Mouse (Mus musculus) mouse trophoblast stem cell (cell line): Measurements from ENCODE around the gene Zfp93.

Experiments used
- in situ Hi-C, 2 experiments: fragments of 300-500 bp; cut with MseI, MboI; formaldehyde crosslinking; loops; 2 replicates in 1 of 2; 3 replicates in 1 of 2; pipeline ENCODE4 v1.15.1; 2025

Zfp93 gene

DNA sequence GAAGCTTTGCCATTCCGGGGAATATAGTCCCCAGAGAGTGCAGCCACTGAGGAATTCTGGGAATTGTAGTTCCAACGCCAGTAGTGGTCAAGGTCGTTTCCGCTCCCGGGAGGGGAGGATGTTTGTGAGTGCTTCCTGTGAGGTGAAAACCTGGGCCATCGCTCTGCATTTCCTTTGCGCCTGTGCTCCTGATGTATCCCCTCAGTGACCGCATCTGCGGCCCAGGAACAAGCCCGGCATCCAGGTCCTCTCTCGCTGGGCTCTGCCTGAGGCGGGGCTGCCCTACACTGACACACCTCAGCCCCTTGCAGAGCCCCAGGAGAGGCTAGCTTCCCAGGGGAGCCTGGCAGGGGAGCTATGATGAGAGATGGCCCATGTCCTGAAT, at the start of gene Zfp93:
Gene Zfp93, plus strand, starts transcription at position 133 of the 385 bp plus-strand sequence.
- in situ Hi-C loops: no loop called here

DNA sequence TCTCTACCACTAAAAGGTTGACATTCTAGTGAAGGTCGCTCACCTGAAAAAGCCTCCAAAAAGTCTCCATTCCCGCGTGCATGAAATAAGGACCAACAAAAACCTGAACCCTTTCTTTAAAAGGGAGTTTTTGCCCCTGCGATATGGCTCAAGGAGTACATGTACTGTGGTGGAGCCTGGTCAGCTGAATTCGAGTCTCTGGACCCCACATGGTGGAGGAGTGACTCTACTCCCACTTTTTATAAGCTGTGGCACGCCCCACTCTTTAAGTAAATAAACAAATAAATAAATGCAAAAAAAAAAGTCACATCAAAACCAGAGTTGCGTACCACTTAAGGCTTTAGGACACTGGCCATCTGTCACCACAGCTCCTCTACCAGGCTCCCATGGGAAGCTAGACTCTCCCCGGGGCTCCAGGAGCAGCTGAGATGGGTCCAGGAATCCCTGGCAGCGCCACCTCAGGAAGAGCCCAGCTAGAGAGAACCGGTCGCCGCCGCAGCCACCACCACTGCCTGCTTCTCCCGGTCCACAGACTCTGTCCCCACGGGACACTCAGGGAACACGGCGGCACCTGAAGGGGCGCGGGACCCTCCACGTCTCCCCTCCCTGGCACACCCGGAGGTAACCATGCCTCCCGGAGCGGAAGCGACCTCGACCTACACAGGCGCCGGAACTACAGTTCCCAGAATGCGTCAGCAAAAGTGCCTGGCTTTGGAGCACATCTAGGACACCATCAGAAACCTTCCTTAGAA, 33.0 kb upstream of the Zfp93 start, which contains the start of gene Zfp109:
Gene Zfp109, minus strand, starts transcription at position 521 of the 752 bp plus-strand sequence.
- in situ Hi-C loops: no loop called here

DNA sequence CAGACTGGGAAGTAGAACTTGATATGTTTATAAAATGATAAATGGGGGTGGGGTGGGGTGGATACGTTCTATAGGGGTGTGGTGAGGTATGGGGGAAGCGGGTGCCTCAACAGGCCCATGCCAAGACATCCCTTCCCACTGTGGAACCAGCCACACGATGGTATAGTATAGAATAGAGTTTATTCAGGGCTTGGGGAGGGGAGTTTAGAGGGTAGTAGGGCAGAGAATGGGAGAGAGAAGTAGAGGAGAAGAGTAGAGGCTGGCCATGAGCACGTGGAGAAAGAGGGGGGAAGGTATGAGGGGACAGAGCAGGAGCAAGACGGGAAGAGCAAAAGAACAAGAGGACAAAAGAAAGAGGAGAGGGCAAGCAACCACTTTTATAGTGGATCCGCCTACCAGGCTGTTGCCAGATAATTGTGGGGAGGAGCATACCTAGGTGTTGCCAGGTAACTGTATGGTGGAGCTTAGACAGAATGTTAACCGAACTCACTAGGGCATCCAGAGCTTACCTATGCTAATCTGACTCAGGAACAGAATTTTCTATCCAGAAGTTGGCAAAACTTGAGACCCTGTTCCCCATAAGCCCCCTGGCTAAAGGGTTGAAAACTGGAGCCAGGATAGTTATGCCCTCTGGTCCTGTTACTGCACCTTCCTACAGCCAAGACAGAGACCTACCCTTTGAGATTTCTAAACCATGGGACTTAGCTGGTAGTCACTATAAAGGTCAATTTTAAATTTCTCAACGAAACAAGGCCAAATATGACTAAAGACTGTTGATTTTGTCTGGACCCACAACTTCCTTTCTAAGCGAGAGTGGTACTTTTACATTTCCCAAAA, 16.2 kb upstream of the Zfp93 start:
- in situ Hi-C loops: no loop called here

DNA sequence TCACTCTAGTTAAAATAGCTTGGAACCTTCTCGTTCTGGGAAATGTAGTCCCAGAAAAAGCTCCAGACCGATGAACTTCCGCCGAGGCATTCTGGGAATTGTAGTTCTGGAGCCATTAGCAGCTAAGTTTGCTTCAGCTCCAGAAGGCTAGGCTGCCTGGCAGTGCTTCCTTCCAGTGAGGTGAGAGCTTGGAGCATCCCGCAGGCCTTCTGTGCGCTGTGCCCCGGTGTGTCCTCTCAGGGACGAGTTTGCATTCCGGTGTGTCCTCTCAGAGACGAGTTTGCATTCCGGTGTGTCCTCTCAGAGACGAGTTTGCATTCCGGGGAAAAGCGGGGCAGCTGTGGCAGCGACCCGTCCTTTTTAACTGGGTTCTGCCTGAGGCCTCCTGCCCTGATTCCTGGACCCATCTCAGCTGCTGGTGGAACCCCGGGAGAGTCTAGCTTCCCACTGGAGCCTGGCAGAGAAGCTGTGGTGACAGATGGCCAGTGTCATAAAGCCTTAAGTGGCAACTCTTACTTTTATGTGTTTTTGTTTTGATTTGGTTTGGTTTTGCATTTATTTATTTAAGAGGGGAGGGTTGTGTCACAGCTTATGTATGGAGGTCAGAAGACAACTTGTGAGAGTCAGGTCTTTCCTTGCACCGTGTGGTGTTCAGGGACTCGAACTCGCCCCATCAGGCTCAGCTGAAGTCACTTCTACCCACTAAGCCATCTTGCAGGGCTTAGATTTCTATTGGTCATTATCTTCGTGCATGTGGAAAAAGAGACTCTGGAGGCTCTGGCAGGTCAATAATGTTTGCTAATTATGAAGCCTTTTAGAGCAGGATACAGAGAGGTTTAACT, 15.4 kb upstream of the Zfp93 start, which contains the start of gene Zfp108:
Gene Zfp108, plus strand, starts transcription at position 162 of the 842 bp plus-strand sequence.
- in situ Hi-C loops: no loop called here

DNA sequence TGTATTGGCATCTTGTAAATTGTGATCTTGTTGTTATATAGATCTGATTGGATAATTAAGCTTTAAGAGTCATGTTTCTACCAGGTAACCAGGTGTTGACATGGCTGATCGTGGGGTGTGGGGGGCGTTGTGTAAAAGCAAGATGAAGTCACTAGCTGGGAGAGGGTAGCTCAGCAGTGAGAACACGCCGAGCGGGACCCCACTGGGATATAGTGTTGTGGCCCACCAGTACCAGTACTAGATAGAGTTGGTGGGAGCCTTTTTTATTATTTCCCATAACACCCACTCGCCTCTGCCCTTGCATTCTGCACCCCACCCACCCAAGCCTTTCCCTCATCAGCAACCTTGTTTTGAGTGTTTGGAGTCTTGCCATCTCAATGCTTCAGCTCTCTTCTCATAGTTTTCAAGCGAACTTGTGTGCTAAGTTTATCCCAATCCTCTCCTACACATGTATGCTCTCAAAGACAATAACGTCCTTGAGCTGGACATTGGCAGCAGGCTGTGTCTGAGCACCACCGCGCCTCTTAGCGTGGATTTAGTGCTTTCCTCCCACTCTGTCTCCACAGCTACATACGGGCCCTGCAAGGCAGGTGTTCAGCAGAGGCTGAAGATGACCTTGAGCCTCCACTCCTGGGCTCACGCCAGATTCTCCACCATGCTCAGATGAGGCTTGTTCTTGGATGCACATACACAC, 10.8 kb upstream of the Zfp93 start:
- in situ Hi-C loops: no loop called here

DNA sequence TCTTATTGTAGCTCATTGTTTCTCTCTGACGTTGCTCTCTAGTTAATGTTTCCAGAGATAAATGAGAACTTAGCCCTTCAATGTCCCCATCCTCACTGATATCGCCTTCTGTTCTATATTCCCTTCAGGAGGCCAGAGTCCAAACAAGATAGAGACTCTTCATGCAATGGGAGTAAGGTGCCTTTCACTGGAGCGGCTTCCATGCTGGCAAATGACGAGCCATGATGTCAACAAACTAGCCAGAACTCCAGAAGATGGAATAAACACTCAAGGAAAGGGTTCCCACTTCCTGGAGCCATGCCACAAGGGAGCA, 10.3 kb upstream of the Zfp93 start:
- in situ Hi-C loops: no loop called here

DNA sequence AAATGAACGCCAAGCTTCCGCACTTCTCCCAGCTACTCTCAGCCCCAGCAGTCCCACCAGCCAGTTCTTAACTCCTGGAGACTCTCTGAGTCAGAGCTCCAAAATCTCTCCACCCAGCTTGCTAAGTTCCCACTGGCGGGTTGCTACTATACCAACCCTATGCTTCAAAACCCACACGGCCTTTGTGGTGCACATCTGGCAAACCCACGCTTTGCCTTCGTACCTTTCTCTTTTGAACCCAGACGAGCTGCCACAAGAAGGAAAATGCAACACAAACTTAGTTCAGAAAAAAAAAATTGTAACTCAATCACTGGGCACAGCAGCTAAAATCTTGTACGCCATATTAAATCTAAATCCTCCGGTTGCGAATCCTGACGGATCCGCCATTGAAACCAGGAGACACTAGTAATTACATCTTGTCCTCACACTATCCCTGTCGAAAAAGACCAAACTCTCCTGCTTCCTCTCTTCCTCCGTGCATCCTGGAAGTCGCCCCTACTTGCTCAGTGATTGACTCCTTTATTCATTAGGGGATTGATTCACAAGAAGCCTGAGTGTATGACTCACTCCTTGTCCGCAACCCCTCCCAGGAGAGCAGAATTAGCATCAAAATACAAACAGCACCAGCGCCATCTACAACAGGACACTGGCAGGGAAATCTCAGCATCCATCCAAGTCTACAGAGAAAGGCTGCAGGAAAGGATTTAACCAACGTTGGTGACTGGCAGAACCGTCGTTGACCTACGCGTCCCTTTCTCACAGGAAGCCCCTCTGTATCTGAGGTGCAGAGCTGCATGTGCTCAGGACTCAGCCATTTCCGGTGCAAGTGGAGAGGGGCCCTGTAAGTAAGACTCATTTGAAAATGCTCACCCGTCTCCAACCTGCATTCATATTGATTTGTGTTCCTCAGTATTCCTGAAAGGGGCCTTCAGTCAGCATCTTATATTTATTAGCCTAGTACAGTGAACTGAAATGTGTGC, 1.8 kb upstream of the Zfp93 start:
- in situ Hi-C loops: no loop called here

DNA sequence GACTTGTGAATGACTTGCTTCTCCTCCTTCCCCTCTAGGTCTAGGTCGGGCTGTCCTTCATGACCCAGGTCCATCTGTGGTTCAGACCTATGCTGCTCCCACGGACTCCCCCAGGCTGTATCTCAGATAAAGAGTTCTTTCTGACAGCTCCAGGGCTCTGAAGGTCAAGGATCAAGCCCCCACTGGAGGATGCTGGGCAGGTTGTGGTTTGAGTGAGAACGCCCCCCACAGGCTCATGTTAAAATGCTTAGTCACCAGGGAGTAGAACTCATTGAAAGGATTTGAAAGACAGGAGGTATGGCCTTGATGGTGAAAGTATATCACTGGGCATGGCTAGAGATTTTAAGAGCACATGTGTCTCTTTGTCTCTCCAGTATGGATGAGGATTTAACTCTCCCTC, 964 bp upstream of the Zfp93 start:
- in situ Hi-C loops: no loop called here

DNA sequence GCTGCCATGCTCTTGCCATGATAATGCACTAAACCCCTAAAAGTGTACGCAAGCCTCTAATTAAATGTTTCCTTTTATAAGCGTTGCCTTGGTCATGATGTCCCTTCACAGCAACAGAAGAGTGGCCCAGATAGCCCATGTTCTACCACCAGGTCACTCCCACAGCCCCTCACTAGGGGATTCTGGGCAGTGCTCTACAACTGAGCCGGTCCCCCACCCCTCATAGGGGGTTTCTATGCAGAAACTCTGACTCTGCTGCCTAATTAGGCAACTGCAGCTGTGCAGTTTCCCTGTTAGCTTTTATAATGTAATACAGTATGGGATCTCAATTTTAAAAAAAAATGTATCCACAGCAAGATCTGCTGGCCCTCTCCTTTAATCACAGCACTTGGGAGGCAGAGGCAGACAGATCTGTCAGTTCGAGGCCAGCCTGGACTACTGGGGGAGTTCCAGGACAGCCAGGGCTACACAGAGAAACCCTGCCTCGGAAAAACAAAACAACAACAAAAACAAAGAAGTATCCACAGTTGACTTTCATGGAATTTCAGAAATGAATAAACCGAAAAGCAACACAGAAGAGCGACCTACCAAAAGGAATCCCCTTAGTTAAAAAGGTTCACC, 443 bp upstream of the Zfp93 start:
- in situ Hi-C loops: no loop called here

DNA sequence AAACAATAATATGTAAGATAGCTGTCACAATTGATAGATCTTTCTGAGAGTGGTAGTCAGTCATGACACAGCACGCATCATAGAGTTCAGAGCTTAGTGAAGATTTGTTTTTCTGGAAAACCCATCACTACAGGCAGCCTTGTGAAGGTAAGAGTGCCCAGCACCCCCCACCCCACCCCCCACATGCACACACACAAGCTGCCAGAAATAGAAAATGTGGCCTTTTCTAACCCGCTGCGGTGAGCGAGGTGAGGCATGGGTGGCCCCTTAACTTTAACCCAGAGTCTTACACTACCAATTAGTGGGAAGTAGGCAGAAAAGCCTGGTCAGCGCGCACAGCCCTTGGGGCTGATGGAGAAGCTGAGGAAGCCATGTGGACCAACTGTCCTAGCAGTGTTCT, 971 bp downstream of the Zfp93 start:
- in situ Hi-C loops: no loop called here

DNA sequence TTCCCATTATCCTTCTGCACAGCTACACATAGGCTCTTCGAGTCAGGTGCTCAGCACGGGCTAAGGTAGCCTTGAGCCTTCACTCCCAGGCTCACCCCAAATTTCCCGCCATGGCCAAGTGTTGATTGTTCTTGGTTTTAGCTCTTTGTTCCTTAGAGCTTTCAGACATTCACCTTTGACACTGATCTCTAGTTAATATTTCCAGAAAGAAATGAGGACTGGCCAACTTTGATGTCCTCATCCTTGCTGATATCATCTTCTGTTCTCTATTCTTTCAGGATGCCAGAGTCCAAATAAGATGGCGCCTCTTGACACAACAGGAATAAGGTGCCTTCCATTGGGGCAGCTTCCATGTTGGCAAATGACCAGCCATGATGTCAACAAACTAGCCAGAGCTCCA, 4.2 kb downstream of the Zfp93 start:
- in situ Hi-C loops: no loop called here

DNA sequence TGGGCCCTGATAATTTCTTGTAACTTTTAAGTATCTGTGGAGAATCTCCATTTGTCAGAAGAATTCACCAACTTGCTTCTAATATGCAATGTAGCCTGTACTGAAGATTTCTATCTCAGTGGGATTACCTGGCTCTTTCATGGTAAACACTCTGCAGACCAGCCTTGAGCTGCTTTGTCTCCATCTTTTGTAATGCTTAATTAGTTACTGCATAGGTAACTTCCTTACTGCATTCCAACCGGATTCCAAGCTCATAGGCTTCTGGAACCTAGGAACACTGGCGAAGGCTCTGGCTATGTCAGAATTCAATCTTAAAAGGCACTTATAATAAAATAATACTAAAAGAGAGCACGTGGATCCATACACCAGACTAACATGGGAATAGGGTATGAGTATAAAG, 8.6 kb downstream of the Zfp93 start:
- in situ Hi-C loops: loop anchor here (25.0 kb wide), 1 partner anchor 316 kb away; the partner anchor contains the start of genes Vmn1r180 (in 2 of the 2) and Vmn1r181 (in 2 of the 2)

DNA sequence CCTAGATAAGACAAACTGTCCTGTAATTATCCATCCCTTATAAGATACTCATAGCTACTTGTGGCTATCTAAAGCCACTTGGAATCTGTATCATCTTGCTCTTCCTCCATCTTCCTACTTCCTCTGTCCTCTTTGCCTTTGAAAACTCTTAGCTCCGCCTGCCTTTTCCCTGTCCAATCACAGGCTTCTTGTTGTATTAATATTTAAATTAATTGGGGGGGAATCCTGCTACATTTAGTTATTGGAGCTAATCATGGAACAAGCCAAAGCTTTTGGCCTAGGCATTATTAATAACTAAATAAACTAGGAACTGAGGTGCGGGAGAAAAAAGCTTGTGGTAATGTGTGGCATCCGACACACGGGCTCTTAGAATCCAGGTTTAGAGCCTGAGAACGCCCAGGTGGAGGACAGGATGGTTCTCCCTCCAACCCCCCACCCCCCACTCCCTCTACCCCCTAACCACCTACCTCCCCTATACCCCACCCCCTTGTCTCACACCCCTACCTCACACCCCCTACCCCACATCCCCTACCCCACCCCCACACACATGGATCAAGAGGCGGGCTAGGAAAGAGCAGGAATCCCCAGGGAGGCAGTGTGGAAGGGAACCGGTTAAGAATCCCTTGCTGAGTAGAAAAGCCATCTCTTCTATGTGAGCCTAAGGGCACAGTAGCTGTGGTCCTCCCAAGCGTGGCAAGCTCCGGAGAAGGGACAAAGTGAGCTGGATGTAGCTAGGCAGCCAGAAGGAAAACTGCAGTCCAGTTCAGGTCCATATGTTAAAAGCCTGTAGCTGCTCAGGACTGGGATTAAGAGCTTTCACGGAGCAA, 10.0 kb downstream of the Zfp93 start:
- in situ Hi-C loops: loop anchor here (5.0 to 25.0 kb wide), 2 partner anchors 123 to 318 kb away; partner anchors contain the start of genes Vmn1r180 (in 2 of the 2) and Vmn1r181 (in 2 of the 2)

DNA sequence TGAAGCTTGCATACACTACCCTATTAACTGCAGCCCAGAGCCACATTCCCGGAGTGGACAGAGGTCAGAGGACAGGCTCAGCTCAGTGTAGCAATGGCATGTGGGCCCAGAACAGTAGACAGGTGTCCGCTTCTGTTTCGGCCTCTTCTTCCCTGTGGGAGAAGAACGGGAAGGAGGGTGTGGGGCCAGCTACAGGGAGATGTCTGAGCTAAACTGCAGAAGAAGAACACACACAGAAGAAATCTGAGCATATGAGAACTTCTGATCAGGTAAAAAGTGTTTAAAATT, 10.6 kb downstream of the Zfp93 start:
- in situ Hi-C loops: loop anchor here (5.0 to 25.0 kb wide), 2 partner anchors 124 to 319 kb away; partner anchors contain the start of genes Vmn1r180 (in 2 of the 2) and Vmn1r181 (in 2 of the 2)

DNA sequence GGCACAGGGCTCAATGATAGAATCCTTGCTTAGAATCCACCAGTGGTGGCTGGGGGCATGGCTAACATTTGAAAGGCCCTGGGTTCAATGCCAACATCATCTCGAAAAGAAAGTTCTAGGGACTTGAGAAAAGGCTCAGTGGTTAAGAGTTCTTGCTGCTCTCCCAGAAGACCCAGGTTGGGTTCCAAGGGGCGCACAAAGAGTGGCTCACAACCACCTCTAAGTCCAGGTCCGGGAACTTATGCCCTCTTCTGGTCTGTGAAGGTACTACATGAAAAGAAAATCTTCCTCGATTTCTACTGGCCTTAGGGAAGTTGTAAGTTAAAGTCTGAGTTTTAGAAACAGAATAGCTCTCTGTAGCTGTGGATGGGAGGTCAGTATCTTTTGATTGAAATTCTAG, 15.9 kb downstream of the Zfp93 start:
- in situ Hi-C loops: loop anchor here (5.0 to 25.0 kb wide), 2 partner anchors 134 to 324 kb away; partner anchors contain the start of genes Vmn1r180 (in 2 of the 2) and Vmn1r181 (in 2 of the 2)

DNA sequence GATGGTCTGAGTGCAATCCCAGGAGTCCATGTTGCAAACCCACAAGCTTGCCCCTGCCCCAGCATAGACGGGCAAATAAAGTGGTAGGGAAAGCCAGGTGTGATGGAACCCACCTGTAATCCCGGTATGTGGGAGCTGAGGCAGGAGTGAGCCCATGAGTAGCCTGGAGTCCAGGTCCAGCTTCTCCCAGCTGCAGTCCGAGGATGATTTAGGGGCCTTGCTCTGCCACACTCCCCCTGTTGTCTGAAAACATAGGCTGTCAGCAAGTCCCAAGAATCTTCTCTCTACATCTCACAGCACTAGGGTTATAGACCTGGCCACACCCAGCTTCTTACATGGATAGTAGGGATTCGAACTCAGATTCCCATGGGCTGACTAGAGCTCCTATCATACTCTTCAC, 16.7 kb downstream of the Zfp93 start:
- in situ Hi-C loops: loop anchor here (5.0 to 25.0 kb wide), 2 partner anchors 135 to 325 kb away; partner anchors contain the start of genes Vmn1r180 (in 2 of the 2) and Vmn1r181 (in 2 of the 2)

DNA sequence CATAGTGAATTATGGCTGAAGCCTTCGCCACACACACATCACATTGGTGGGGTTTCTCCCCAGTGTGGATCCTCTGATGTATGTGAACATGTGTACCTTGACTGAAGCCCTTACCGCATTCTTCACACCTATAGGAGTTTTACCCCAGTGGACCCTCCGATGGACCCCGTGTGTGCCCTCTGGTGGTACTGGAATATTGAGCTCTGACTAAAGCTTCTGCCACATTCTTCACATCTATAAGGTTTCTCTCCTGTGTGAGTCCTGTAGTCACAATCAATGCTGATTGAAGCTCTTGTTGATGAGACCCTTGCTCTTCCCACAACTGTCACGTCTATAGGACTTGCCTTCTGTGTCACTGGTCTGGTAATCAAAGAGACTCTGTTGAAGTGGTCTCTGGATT, 17.4 kb downstream of the Zfp93 start:
- in situ Hi-C loops: loop anchor here (5.0 to 25.0 kb wide), 2 partner anchors 135 to 325 kb away; partner anchors contain the start of genes Vmn1r180 (in 2 of the 2) and Vmn1r181 (in 2 of the 2)

DNA sequence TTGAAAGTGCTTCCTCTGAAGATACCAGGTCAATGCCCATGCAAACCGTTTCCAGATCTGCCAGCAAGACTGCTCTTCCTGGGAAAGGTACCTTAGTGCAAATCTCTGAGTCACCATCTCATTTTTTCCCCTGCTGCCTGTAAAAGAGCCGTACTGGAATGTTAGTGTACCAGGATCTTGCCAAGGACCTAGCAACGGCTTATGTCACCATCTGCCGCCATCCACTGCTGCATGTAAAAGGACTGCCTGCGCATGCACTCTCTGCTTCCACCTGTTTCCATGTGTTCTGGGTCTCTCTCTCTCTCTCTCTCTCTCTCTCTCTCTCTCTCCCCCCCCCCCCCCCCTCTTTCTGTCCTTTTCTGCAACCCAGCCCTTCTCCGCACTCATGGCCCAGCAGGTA, 18.3 kb downstream of the Zfp93 start:
- in situ Hi-C loops: loop anchor here (5.0 to 25.0 kb wide), 2 partner anchors 136 to 326 kb away; partner anchors contain the start of genes Vmn1r180 (in 2 of the 2) and Vmn1r181 (in 2 of the 2)
